Mouse (Mus musculus) embryonic facial prominence, embryonic 12.5 days (tissue): ENCODE results near the gene Spata6. TPM values are rescaled to one million over a fixed set of nuclear protein-coding genes. Genes with fewer than 3 reads are reported as not detected.
A peak's percentile ranks its signal among the peaks of the same experiment; 100 is the strongest.

Experiments used
- ATAC-seq: fragments of 200-750 bp; cut with Nextera tagmentation; 2 replicates; pipeline ENCODE4 v1.8.0; 2017; ENCODE audit not compliant: insufficient number of reproducible peaks, insufficient read depth, low FRiP score, low TSS enrichment
- H3K27ac ChIP-seq: fragments of 300-500 bp; sonication (generic); 2 replicates; pipeline ENCODE4 v1.5.1; 2016; ENCODE audit warnings: mild to moderate bottlenecking
- H3K27me3 ChIP-seq: fragments of 300-500 bp; sonication (generic); 2 replicates; pipeline ENCODE4 v1.6.1; 2016; ENCODE audit warnings: mild to moderate bottlenecking, moderate library complexity
- H3K36me3 ChIP-seq: fragments of 300-500 bp; sonication (generic); 2 replicates; pipeline ENCODE4 v1.6.1; 2016; ENCODE audit warnings: mild to moderate bottlenecking
- H3K4me1 ChIP-seq: fragments of 300-500 bp; sonication (generic); 2 replicates; pipeline ENCODE4 v1.6.1; 2016
- H3K4me2 ChIP-seq: fragments of 300-500 bp; sonication (generic); replicated peaks from 2 replicates; pipeline ENCODE4 v1.6.1; 2016; ENCODE audit warnings: mild to moderate bottlenecking, moderate library complexity
- H3K4me3 ChIP-seq: fragments of 300-500 bp; sonication (generic); 2 replicates; pipeline ENCODE4 v1.5.1; 2016; ENCODE audit warnings: mild to moderate bottlenecking
- H3K9ac ChIP-seq: fragments of 300-500 bp; sonication (generic); 2 replicates; pipeline ENCODE4 v1.6.1; 2016; ENCODE audit warnings: mild to moderate bottlenecking, moderate library complexity
- H3K9me3 ChIP-seq: fragments of 300-500 bp; sonication (generic); 2 replicates; pipeline ENCODE4 v1.6.1; 2016; ENCODE audit warnings: mild to moderate bottlenecking, moderate library complexity
- WGBS: fragments of 180-500 bp; shearing (Covaris S2); methylation state at CpG from one replicate; pipeline ENCODE4 v1.1.7; 2016; 5-methylcytosine and 5-hydroxymethylcytosine counted together
- polyA plus RNA-seq: library from polyadenylated mRNA; unstranded; fragments of >200 nt; fragmentation: Nextera tagmentation; extraction: Ambion mirVana; gene quantifications from 2 replicates; pipeline ENCODE4 v1.2.1, GENCODE M21; 2016

Gene Spata6
- 28.3 and 29.6 TPM in 2 replicates for polyA plus RNA-seq

DNA sequence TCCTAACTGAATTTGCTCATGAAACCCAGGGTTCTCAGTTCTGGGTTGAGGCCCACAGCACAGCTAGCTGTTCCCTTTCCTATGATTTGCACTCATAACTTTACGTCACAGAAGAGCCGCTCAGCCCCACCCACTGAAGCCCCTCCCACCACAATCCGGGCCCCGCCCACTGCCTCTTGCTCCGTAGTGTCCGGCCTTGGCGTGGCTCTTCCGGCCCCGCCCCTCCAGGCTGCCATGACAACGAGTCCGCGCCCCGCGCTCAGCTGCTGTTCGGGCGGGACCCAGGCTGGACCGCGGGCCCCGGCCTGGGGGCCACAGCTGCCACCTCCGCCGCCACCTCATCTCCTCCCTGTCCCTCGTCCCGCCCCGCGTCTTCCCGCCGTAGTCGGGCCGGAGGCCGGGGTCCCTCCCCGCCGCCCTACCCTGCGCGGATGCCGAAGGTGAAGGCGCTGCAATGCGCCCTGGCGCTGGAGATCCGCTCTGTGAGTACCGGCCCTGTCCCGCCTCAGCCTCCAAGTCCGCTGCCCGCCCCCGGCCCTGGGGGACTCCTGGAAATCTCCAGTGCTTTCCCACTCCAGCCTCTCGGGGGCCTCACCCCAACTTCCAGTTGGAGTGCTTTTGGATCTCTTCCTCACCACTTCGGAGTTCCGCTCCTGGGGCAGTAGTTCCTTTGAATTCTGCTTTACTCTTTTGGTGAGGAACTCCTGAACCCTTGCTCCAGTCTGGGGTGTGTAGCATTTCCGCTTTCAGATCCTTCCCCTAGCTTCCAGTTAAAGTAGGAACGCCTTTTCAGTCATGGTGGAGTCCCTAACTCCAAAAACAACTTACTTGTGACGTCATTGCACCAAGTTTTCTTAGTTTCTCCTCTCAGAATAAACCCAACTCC lies at the start of gene Spata6:
Gene Spata6, plus strand, starts transcription at position 209 of the 886 bp plus-strand sequence.
- H3K4me3 ChIP-seq, result peak within 1 kb of the TSS; percentile 92
- peaks cover 6% of the 10 kb centered on the region for H3K4me1 ChIP-seq
- under 1% methylated on average over 50 of the region's 50 CpGs for WGBS
- peak within 1 kb of the TSS; percentile 83 for H3K27ac ChIP-seq
- H3K9ac ChIP-seq, result peak within 1 kb of the TSS; percentile 81
- 0 out of 2 replicates have a peak, but pooled peaks cover 5% of the 10 kb centered on the region for H3K36me3 ChIP-seq
- H3K27me3 ChIP-seq, result no peaks in the 10 kb centered on the region
- ATAC-seq, result peak; percentile 93
- H3K4me2 ChIP-seq, result peak within 1 kb of the TSS; percentile 64
- H3K9me3 ChIP-seq, result no peaks in the 10 kb centered on the region

DNA sequence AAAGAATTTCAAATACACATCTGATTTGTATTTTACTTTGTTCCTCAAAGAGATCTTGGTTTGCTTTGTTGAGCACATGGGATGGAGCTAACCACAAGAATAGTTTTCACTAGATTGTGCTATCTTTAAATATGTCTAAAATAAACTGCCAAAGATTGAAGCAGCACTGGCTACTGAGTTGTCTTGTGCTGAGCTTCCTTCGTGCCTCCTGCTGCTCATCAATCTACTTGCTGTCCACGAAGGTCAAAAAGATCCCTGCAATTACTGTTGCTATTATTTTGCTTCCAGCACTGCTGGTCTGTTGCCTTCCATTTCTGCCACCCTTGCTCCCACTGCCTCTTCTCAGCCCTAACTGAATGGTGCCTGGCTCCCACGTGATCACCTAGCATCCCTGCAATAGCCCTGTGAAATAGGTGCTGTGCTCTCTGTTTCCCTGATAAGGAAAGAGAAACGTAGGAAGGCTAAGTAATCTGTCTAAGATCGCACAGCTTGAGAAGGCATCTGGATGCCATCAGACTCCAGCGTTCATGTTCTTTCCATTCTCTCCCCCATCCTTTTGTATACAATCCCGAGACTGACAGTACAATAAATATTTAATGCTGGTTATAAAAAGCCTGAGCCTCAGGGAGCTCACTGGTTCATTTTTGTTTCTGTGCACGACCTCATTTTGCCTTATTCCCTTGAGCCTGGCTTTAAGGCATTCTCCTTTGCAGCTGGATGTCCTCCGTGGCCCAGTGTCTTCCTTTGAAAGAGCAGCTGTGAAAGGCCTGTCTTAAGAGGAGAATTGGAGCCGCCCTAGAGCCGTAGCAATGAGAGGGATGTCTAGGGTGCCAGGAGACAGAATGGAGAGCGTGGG lies 49.0 kb upstream of the Spata6 start:
- 35% methylated on average over 12 of the region's 12 CpGs for whole genome bisulfite sequencing
- Histone ChIP-seq H3K4me2 (no peak overlapping the region), H3K9me3 (no peaks in the 10 kb centered on the region), H3K9ac (no peak overlapping the region), H3K4me3 (no peak overlapping the region), H3K27me3 (no peaks in the 10 kb centered on the region), H3K4me1 (0 out of 2 replicates have a peak, but pooled peaks cover 4% of the 10 kb centered on the region), H3K36me3 (no peaks in the 10 kb centered on the region), H3K27ac (peak overlapping the region; percentile 14; the same call in 1 of the 2 replicates)
- ATAC-seq, result no peak

DNA sequence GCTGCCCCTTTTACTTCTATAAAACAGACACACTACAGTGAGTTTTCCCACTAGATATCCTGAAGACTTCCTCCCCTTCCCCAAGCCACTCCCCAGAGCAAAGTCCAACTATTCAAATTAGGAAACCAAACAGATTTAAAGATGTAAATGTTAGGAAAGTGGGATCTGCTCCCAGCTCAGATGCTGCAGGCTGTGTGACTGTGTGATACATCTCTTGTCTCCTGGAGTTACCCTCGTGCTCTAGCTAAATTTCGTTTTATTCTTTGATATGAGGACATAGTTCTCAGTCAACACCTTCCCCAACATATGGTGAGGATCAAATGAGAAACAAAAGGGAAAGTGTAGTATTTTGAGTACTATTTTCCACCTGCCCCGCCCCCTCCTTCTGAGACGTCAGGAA lies 48.3 kb upstream of the Spata6 start:
- Histone ChIP-seq H3K9ac (no peak overlapping the region), H3K27me3 (no peaks in the 10 kb centered on the region), H3K4me1 (0 out of 2 replicates have a peak, but pooled peaks cover 4% of the 10 kb centered on the region), H3K9me3 (no peaks in the 10 kb centered on the region), H3K4me2 (no peak overlapping the region), H3K36me3 (no peaks in the 10 kb centered on the region), H3K4me3 (no peak overlapping the region), H3K27ac (peak overlapping the region; percentile 14; the same call in 1 of the 2 replicates)
- WGBS, result 62% methylated on average over 4 of the region's 4 CpGs
- no peak for ATAC-seq

DNA sequence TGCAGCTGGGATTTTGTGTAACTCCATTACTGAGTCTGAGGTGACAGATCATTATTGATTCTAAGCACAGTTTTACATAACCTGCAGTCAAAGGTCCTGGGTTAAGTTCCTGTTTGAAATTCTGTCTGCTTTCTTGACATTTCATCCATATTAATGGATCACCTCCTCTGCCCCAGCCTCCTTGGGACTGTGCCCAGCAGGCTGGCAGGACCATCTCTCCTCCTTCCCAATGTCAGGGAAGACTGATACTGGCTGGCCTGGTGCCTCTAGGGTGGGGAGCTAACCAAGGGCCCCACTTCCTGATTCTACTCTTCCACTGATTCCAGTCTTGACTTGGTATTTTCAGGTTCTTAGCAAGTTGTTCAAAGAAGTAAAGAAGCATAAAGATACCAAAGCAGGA lies 45.9 kb upstream of the Spata6 start:
- no peak for ATAC-seq
- H3K27me3 ChIP-seq, result no peaks in the 10 kb centered on the region
- H3K9ac ChIP-seq, result no peak overlapping the region
- no peaks in the 10 kb centered on the region for H3K36me3 ChIP-seq
- no peak overlapping the region for H3K4me3 ChIP-seq
- no peak overlapping the region for H3K27ac ChIP-seq
- no peaks in the 10 kb centered on the region for H3K9me3 ChIP-seq
- 0 out of 2 replicates have a peak, but pooled peaks cover 4% of the 10 kb centered on the region for H3K4me1 ChIP-seq
- no peak overlapping the region for H3K4me2 ChIP-seq

DNA sequence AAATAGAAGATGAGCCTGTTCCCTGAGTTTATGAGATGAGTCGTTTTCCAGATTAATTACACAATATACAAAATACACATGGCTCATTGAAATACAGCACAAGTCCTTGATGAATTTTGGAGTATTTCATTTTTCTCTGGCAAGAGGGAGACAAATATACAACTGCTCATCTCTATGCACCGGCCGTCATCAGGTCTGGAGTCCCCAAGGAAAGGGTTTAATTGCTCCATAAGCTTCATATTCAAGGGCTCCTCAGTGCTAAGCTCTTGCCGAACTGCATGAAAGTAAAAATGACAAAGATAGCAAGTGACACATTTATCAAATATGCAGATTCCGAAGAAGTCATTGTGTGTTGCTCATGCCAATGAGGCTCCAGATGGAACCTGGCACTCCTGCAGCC lies 37.9 kb upstream of the Spata6 start:
- no peak overlapping the region for H3K27ac ChIP-seq
- ATAC-seq, result no peak
- H3K4me1 ChIP-seq, result no peaks in the 10 kb centered on the region
- no peak overlapping the region for H3K4me3 ChIP-seq
- H3K9me3 ChIP-seq, result no peaks in the 10 kb centered on the region
- H3K27me3 ChIP-seq, result no peaks in the 10 kb centered on the region
- H3K9ac ChIP-seq, result no peak overlapping the region
- no peak overlapping the region for H3K4me2 ChIP-seq
- H3K36me3 ChIP-seq, result no peaks in the 10 kb centered on the region
- 82% methylated on average over 5 of the region's 5 CpGs for WGBS

DNA sequence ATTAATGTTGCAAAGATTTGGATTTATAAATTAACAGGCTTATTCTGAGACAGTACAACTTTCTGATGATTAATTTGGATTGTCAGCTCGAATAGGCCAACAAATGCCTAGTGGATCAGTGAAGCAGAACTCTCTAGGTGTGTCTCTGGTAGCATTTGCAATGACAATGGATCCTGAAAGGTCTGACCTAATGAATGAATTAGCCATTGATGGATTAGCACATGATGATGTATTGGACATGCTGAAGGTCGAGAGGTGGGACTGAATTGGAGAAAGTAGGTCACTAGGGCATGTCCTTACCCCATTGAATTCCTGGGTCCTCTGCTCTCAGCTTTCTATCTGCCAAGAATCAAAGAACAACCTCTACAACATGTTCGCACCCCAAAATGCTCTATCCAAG lies 37.0 kb upstream of the Spata6 start:
- no peak overlapping the region for H3K4me2 ChIP-seq
- ATAC-seq, result no peak
- no peak overlapping the region for H3K9ac ChIP-seq
- H3K4me1 ChIP-seq, result no peaks in the 10 kb centered on the region
- 77% methylated on average over 3 of the region's 3 CpGs for WGBS
- no peak overlapping the region for H3K4me3 ChIP-seq
- H3K9me3 ChIP-seq, result no peaks in the 10 kb centered on the region
- H3K27me3 ChIP-seq, result no peaks in the 10 kb centered on the region
- no peaks in the 10 kb centered on the region for H3K36me3 ChIP-seq
- no peak overlapping the region for H3K27ac ChIP-seq

DNA sequence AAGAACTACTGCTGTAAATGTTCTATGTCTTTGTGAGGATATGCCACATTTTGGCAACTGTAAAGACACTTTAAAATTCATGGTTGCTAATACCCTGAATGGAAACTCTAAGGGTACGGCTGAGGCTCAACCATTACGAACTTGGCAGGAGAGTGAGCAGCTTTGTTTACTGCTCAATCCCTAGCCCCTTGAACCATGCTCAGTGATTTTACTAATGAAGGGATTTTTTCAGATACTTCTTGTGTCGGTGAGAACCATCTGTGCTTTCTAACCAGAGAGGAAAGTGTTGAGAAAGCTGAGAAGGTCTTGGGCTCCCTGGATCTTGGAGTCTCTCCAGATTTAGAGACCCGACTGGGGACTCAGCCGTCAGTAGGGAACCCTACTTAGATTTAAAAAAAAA lies 35.9 kb upstream of the Spata6 start:
- no peak for ATAC-seq
- 72% methylated on average over 5 of the region's 5 CpGs for WGBS
- Histone ChIP-seq H3K4me3 (no peak overlapping the region), H3K9me3 (no peaks in the 10 kb centered on the region), H3K9ac (no peak overlapping the region), H3K4me1 (no peaks in the 10 kb centered on the region), H3K4me2 (no peak overlapping the region), H3K27ac (no peak overlapping the region), H3K36me3 (no peaks in the 10 kb centered on the region), H3K27me3 (no peaks in the 10 kb centered on the region)

DNA sequence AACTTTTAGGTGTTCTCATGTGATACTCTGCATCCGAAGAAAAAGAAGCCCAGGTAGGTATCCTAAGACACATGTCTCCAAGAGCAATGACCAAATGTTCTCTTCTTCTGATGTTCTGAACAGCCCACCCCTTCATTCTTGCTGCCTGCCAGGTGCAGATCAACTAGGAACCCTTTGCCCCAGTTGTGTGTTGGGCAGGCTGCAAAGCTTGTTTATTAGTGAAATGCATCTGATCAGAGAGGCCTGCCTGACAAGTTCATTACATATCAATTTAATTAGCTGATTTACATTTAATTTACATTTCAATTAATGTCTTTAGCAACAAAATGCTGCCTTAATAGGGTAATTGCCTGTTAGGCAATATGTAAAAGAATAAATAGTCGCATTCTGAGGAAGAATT lies 33.8 kb upstream of the Spata6 start:
- no peak for ATAC-seq
- no peaks in the 10 kb centered on the region for H3K36me3 ChIP-seq

DNA sequence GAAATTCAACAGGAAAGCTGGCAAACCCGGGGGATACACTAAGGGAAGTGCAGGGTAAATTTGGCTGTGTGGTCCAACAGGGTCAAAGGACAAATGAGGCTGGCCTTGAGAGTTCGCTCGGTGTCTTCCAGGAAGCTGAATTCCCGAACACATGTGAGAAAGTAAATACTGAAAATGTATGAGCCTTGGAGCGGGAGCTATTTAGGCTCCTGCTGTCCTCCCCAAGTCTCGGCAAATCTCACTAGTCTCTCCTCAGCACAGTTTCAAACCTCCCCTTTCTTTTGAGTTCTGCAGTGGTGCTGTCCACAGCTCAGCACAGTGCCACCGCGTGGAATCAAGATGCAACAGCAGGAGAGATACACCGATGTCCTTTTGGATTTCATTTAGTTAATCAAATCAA lies 32.8 kb upstream of the Spata6 start:
- 5% methylated on average over 9 of the region's 9 CpGs for WGBS
- Histone ChIP-seq H3K27ac (no peak overlapping the region), H3K4me3 (no peak overlapping the region), H3K4me2 (peak overlapping the region; percentile 38), H3K4me1 (peaks cover 6% of the 10 kb centered on the region; the same call in 1 of the 2 replicates), H3K9ac (no peak overlapping the region), H3K9me3 (no peaks in the 10 kb centered on the region), H3K27me3 (no peaks in the 10 kb centered on the region), H3K36me3 (no peaks in the 10 kb centered on the region)
- no peak for ATAC-seq

More for the DNA sequence above, 33.8 kb upstream of the Spata6 start:
- Histone ChIP-seq H3K4me2 (no peak overlapping the region), H3K9ac (no peak overlapping the region), H3K4me1 (peaks cover under 1% of the 10 kb centered on the region; the same call in 1 of the 2 replicates), H3K27ac (no peak overlapping the region), H3K9me3 (no peaks in the 10 kb centered on the region), H3K27me3 (no peaks in the 10 kb centered on the region), H3K4me3 (no peak overlapping the region)
- WGBS, result 71% methylated on average over 2 of the region's 2 CpGs

DNA sequence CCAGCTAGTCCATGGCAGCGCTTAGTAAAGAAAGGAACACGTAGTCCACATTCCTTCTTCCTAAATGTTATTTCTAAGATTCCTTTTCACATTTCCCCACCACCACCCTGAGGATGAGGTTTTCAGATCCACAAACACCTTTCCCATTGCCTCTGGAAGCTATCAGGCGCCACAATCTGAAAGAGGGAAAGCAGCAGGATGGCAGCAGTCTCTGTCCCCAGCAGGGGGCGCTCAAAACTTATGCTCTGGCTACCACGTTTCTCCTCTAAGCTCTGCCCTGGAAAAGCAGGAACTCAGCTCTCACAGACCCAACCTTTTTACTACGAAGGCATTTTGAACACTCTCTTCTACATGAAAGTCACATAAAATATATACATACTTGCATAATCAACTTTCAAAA lies 32.2 kb upstream of the Spata6 start:
- WGBS, result 15% methylated on average over 6 of the region's 6 CpGs
- H3K36me3 ChIP-seq, result no peaks in the 10 kb centered on the region
- H3K27ac ChIP-seq, result no peak overlapping the region
- H3K27me3 ChIP-seq, result no peaks in the 10 kb centered on the region
- ATAC-seq, result no peak
- H3K9ac ChIP-seq, result no peak overlapping the region
- H3K4me2 ChIP-seq, result peak overlapping the region; percentile 38
- peaks cover 6% of the 10 kb centered on the region; the same call in 1 of the 2 replicates for H3K4me1 ChIP-seq
- no peaks in the 10 kb centered on the region for H3K9me3 ChIP-seq
- H3K4me3 ChIP-seq, result no peak overlapping the region

DNA sequence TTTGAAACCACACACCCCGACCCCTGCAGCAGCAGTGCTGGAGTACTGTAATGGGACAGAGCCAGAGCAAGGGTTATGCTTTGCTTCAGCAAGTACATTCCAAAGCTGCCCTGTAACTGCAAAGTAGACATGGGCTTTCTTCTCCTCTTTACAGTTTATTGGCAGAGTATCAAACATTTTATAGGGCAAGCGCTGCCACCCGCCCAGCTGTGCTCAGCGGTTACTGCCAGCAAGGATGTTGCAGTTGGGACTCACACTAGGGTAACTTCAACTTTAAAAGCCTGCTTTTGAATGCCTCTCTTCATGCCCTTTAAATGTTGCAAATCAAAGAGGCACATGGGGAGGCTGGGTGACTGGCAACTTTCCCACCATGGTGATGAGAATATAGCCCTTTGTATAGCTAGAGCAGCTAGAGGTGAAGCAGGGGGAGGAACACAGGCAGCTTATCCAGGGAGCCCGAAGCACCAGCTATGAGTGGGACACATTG lies 28.7 kb upstream of the Spata6 start:
- 58% methylated on average over 5 of the region's 5 CpGs for WGBS

More for the DNA sequence above, 28.7 kb upstream of the Spata6 start:
- H3K9me3 ChIP-seq, result no peaks in the 10 kb centered on the region
- no peak overlapping the region for H3K4me3 ChIP-seq
- H3K27me3 ChIP-seq, result no peaks in the 10 kb centered on the region
- H3K9ac ChIP-seq, result no peak overlapping the region
- no peak overlapping the region for H3K4me2 ChIP-seq
- H3K4me1 ChIP-seq, result peaks cover 6% of the 10 kb centered on the region; the same call in 1 of the 2 replicates
- no peaks in the 10 kb centered on the region for H3K36me3 ChIP-seq
- peak; percentile 37; the same call in 1 of the 2 replicates for ATAC-seq
- no peak overlapping the region for H3K27ac ChIP-seq
